Mouse (Mus musculus): ENCODE measurements at regions not wholly inside any gene's neighbourhood (a gene's known extent, or its start where the extent isn't known, plus 50 kb on each side); places are given as distances from the start of the nearest gene placed in this dataset.

DNA sequence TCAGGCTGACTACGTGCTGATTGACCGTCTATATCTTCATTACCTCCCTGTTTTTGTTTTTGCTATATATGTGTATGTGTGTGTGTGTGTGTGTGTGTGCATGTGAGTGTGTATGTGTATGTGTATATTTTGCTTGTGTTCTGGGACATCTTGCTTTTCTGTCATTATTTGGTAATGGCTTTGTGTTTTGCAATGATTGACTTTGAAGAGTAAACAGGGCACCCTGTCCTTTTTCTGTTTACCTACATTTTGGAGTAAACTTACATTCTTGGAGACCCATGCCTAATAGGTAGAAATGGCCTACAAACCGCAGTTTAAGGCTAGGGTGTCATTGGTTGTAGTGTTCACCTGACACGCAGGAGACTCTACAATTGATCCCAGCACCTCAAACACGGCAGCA is 177.5 kb upstream of the Tmem72 start:
- no peak overlapping the region for H3K4me3 ChIP-seq (ENCODE audit: insufficient read depth, low read length)
- H3K27ac ChIP-seq (ENCODE audit: insufficient read depth, low read length) = no peak overlapping the region
- no peak for TF ChIP-seq CTCF (IDR thresholded peaks at IDR 0.05; ENCODE audit: extremely low read depth, insufficient read depth, low read length)
- TF ChIP-seq POLR2A (IDR thresholded peaks at IDR 0.05; ENCODE audit: extremely low read depth, insufficient read depth, low read length) = no peak
- H3K4me1 ChIP-seq (ENCODE audit: control insufficient read depth, insufficient read depth, low read length) = peaks cover 4% of the 10 kb centered on the region; the same call in 1 of the 2 replicates

DNA sequence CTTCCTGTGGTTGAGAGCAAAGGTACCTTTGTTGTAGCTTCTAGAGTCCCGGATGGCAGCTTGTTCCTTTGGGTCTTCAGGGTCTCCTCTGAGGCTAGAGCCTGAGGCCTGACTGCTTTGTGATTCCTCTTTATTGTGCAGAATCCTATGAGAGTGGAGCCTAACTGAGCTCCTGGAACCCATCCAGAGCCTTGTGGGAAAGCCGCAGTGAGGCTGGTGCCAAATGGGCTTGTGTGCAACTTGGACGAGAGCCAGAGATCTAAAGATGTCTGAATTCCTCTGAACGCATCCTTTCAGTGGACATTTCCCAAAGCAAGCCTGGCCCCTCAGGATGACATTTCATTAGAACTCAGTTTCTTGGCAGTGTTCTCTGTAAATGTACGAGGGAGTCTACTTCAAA is 178.4 kb upstream of the Tmem72 start:
- Histone ChIP-seq H3K4me1 (ENCODE audit: control insufficient read depth, insufficient read depth, low read length) (peaks cover 4% of the 10 kb centered on the region; the same call in 1 of the 2 replicates), H3K27ac (ENCODE audit: insufficient read depth, low read length) (no peak overlapping the region), H3K4me3 (ENCODE audit: insufficient read depth, low read length) (no peak overlapping the region)
- TF ChIP-seq CTCF (IDR thresholded peaks at IDR 0.05; ENCODE audit: extremely low read depth, insufficient read depth, low read length) (no peak), POLR2A (IDR thresholded peaks at IDR 0.05; ENCODE audit: extremely low read depth, insufficient read depth, low read length) (no peak)

GRCm38 (mm10) chr6:116896132-116896630 is 179.5 kb upstream of the Tmem72 start:
- no peak overlapping the region for H3K4me3 ChIP-seq (ENCODE audit: insufficient read depth, low read length)
- peaks cover 4% of the 10 kb centered on the region; the same call in 1 of the 2 replicates for H3K4me1 ChIP-seq (ENCODE audit: control insufficient read depth, insufficient read depth, low read length)
- TF ChIP-seq CTCF (IDR thresholded peaks at IDR 0.05; ENCODE audit: extremely low read depth, insufficient read depth, low read length) (no peak), POLR2A (IDR thresholded peaks at IDR 0.05; ENCODE audit: extremely low read depth, insufficient read depth, low read length) (no peak)
- H3K27ac ChIP-seq (ENCODE audit: insufficient read depth, low read length) = no peak overlapping the region

DNA sequence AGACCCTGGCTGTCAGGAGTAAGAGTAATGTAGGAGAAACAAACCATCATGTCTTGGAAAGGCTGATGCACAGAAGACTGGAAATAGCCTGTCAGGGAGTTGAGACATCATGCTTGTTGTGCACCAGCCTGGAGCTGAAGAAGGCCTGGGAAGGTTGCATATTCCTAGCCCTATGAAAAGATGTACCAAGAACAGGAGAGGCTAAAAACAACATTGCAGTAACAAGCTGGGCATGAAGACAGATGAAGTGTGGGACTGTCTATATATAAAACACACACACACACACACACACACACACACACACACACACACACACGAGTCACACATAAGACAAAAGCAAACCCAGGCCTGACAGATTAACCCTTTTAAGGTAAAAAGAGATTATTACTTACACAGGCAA is 185.1 kb upstream of the Tmem72 start:
- Histone ChIP-seq H3K4me3 (ENCODE audit: insufficient read depth, low read length) (no peak overlapping the region), H3K4me1 (ENCODE audit: control insufficient read depth, insufficient read depth, low read length) (peaks cover 5% of the 10 kb centered on the region), H3K27ac (ENCODE audit: insufficient read depth, low read length) (peak overlapping the region; percentile 80)
- TF ChIP-seq POLR2A (IDR thresholded peaks at IDR 0.05; ENCODE audit: extremely low read depth, insufficient read depth, low read length) = no peak
- TF ChIP-seq CTCF (IDR thresholded peaks at IDR 0.05; ENCODE audit: extremely low read depth, insufficient read depth, low read length) = no peak

GRCm38 (mm10) chr6:116902371-116902770 is 185.7 kb upstream of the Tmem72 start:
- TF ChIP-seq POLR2A (IDR thresholded peaks at IDR 0.05; ENCODE audit: extremely low read depth, insufficient read depth, low read length) (no peak), CTCF (IDR thresholded peaks at IDR 0.05; ENCODE audit: extremely low read depth, insufficient read depth, low read length) (no peak)
- H3K27ac ChIP-seq (ENCODE audit: insufficient read depth, low read length) = 0 out of 2 replicates have a peak overlapping the region, but pooled peaks have one; percentile 27
- H3K4me1 ChIP-seq (ENCODE audit: control insufficient read depth, insufficient read depth, low read length) = peaks cover 5% of the 10 kb centered on the region
- H3K4me3 ChIP-seq (ENCODE audit: insufficient read depth, low read length) = no peak overlapping the region

DNA sequence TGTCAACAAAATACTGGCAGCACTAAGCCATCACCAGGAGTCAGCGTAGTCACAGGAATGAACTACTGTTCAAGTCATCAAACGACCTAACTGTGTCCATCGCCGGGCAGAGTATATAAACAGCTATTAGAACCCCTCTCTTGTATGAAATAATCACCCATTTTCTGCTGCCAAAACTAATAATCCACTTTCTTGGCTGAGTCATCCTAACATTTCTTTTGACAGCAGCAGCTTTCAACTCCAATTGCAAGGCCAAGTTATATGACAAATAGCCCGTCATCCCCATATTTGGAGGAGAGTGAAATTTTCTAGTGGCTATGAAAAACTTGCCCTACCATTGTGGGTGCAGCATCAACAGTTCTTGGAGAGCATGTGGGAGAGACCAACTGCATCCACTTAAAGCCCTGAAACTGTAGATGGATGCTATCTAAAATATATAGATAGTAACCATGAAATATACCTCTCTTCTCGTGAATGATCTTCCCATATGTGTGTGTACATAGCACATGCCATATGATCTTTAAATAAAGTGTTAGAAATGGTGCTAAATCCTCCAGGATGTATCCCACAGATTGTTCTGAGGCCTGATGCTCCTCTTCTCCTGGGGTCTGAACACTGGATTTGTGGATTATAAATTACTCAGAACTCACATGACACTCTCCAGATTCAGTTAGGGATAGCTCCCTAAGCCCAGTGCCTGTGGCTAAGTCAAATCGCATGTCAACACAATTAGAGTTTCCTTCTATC is 189.9 kb upstream of the Tmem72 start:
- TF ChIP-seq POLR2A (IDR thresholded peaks at IDR 0.05; ENCODE audit: extremely low read depth, insufficient read depth, low read length) (no peak), CTCF (IDR thresholded peaks at IDR 0.05; ENCODE audit: extremely low read depth, insufficient read depth, low read length) (no peak)
- Histone ChIP-seq H3K4me3 (ENCODE audit: insufficient read depth, low read length) (no peak overlapping the region), H3K27ac (ENCODE audit: insufficient read depth, low read length) (no peak overlapping the region), H3K4me1 (ENCODE audit: control insufficient read depth, insufficient read depth, low read length) (peaks cover 4% of the 10 kb centered on the region)

DNA sequence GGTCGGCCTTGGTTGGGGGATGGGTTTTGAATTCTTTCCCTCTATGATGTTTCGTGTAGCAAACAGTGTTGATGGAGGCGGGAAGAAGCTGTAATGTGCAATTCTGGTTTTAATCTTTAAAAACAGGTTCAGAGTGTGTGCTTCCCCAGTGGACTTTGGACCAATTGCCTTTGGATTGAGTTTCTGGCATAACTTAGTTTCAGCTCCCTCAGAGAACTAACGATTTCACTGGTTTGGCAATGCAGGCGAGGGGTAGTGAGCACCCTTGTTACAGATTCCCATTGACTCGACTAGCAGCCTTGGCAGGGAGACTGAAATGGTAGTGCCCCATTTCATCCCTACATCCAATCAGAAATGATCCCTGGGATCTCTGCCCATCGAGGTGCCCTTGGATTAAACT is 193.9 kb upstream of the Tmem72 start:
- H3K4me1 ChIP-seq (ENCODE audit: control insufficient read depth, insufficient read depth, low read length) = no peaks in the 10 kb centered on the region
- no peak overlapping the region for H3K4me3 ChIP-seq (ENCODE audit: insufficient read depth, low read length)
- TF ChIP-seq POLR2A (IDR thresholded peaks at IDR 0.05; ENCODE audit: extremely low read depth, insufficient read depth, low read length) (no peak), CTCF (IDR thresholded peaks at IDR 0.05; ENCODE audit: extremely low read depth, insufficient read depth, low read length) (no peak)
- no peak overlapping the region for H3K27ac ChIP-seq (ENCODE audit: insufficient read depth, low read length)

DNA sequence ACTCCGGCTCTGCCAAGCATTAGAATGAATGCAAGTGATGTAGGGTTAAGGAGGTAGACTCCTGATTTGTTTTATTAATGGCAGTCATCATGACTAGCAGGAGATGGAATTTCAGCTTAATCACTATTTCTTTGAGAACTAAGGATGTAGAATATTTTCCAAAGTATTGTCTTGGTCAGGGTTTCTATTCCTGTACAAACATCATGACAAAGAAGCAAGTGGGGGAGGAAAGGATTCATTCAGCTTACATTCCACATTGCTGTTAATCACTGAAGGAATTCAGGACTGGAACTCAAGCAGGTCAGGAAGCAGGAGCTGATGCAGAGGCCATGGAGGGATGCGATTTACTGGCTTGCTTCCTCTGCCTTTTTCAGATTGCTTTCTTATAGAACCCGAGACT is 195.4 kb upstream of the Tmem72 start:
- TF ChIP-seq POLR2A (IDR thresholded peaks at IDR 0.05; ENCODE audit: extremely low read depth, insufficient read depth, low read length) (no peak), CTCF (IDR thresholded peaks at IDR 0.05; ENCODE audit: extremely low read depth, insufficient read depth, low read length) (no peak)
- no peak overlapping the region for H3K4me3 ChIP-seq (ENCODE audit: insufficient read depth, low read length)
- H3K27ac ChIP-seq (ENCODE audit: insufficient read depth, low read length) = no peak overlapping the region
- H3K4me1 ChIP-seq (ENCODE audit: control insufficient read depth, insufficient read depth, low read length) = no peaks in the 10 kb centered on the region

GRCm38 (mm10) chr6:116914073-116914472 is 197.4 kb upstream of the Tmem72 start:
- no peak for TF ChIP-seq POLR2A (IDR thresholded peaks at IDR 0.05; ENCODE audit: extremely low read depth, insufficient read depth, low read length)
- TF ChIP-seq CTCF (IDR thresholded peaks at IDR 0.05; ENCODE audit: extremely low read depth, insufficient read depth, low read length) = no peak

DNA sequence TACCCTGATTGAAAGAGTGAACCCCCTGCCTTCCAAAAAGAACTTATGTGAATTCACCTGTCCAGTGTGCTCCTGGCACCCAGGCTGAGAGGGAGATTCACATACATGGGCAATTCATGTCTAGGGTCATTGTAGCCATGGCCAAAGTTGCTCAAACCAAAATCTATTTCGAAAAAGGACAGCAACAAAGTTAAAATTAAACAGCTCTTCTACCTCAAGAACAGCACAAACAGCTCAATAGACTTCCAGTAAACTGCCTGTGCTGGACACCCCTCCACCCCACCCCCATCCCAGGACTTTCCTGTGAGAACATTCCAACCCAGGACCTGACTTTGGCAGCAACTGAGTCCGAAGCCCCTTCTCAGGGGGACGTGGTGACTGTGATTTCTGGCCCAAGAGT is 218.3 kb upstream of the Tmem72 start:
- no peak overlapping the region for H3K4me3 ChIP-seq (ENCODE audit: insufficient read depth, low read length)
- H3K27ac ChIP-seq (ENCODE audit: insufficient read depth, low read length) = no peak overlapping the region
- TF ChIP-seq CTCF (IDR thresholded peaks at IDR 0.05; ENCODE audit: extremely low read depth, insufficient read depth, low read length) (no peak), POLR2A (IDR thresholded peaks at IDR 0.05; ENCODE audit: extremely low read depth, insufficient read depth, low read length) (no peak)
- no peaks in the 10 kb centered on the region; the same call in 1 of the 2 replicates for H3K4me1 ChIP-seq (ENCODE audit: control insufficient read depth, insufficient read depth, low read length)

More at GRCm38 (mm10) chr6:116914073-116914472, 197.4 kb upstream of the Tmem72 start:
- Histone ChIP-seq H3K27ac (ENCODE audit: insufficient read depth, low read length) (no peak overlapping the region), H3K4me3 (ENCODE audit: insufficient read depth, low read length) (no peak overlapping the region), H3K4me1 (ENCODE audit: control insufficient read depth, insufficient read depth, low read length) (no peaks in the 10 kb centered on the region)

All from cortical plate, adult 2 months (tissue).